Mouse (Mus musculus) CH12.LX (cell line): ENCODE results near the gene Rtn4rl2. TPM values are rescaled to one million over a fixed set of nuclear protein-coding genes. Genes with fewer than 3 reads are reported as not detected.

ENCODE experiments used
- DNase-seq: peaks from one replicate; pipeline ENCODE4 v3.0.0-alpha.2; 2013; ENCODE audit errors: extremely low read depth
- H3K27ac ChIP-seq: 2 replicates; pipeline ENCODE4 v1.5.1; 2012; ENCODE audit warnings: low read depth, mild to moderate bottlenecking, control low read depth, moderate library complexity; ENCODE audit not compliant: insufficient read depth
- H3K27me3 ChIP-seq: replicated peaks from 2 replicates; pipeline ENCODE3; 2012; ENCODE audit warnings: inconsistent platforms
- H3K36me3 ChIP-seq, 2 experiments: replicated peaks in 1 of 2; 2 replicates each; pipeline versions ENCODE3 to v1.6.1; 2012; ENCODE audit warnings: inconsistent platforms in 1 of 2, low read length in 1 of 2, mild to moderate bottlenecking in 1 of 2, mixed read lengths in 1 of 2, moderate library complexity in 1 of 2; ENCODE audit not compliant: control insufficient read depth in 1 of 2, insufficient read depth in 1 of 2
- H3K4me1 ChIP-seq, 2 experiments: 2 replicates each; pipeline ENCODE4 v1.6.1; 2012; ENCODE audit warnings: inconsistent platforms in 1 of 2, moderate library complexity in 1 of 2; ENCODE audit not compliant: insufficient read depth in 2 of 2, control insufficient read depth in 1 of 2
- H3K4me2 ChIP-seq: 2 replicates; pipeline ENCODE4 v1.6.1; 2012; ENCODE audit warnings: low read depth, mild to moderate bottlenecking, control low read depth; ENCODE audit not compliant: poor library complexity, insufficient read depth, severe bottlenecking
- H3K4me3 ChIP-seq, 3 experiments: fragments of 150-350 bp in 1 of 3; sonication (generic) in 1 of 3; replicated peaks in 1 of 3; 2 replicates each; pipeline versions ENCODE3 to v1.5.1; 2011 to 2012; ENCODE audit warnings: low read depth in 2 of 3, low read length in 2 of 3, mild to moderate bottlenecking in 2 of 3, moderate library complexity in 2 of 3, control low read depth in 1 of 3, improper control_type of control experiment in 1 of 3, inconsistent platforms in 1 of 3, mixed read lengths in 1 of 3; ENCODE audit not compliant: poor library complexity in 1 of 3
- H3K79me2 ChIP-seq: replicated peaks from 2 replicates; pipeline ENCODE4 v1.6.1; 2012; ENCODE audit warnings: mild to moderate bottlenecking, moderate library complexity; ENCODE audit not compliant: control insufficient read depth, poor library complexity, insufficient read depth, severe bottlenecking; ENCODE audit errors: extremely low read depth
- H3K9ac ChIP-seq: 2 replicates; pipeline ENCODE4 v1.6.1; 2012; ENCODE audit warnings: low read depth, mild to moderate bottlenecking, control low read depth, moderate library complexity; ENCODE audit not compliant: insufficient read depth
- H3K9me3 ChIP-seq: replicated peaks from 2 replicates; pipeline ENCODE3; 2012; ENCODE audit warnings: low read length, inconsistent platforms, mixed read lengths
- BHLHE40 ChIP-seq: IDR thresholded peaks from 2 replicates; pipeline ENCODE4 v1.6.1; 2011; ENCODE audit warnings: mild to moderate bottlenecking, low read depth, low read length, improper control_type of control experiment
- CHD2 ChIP-seq: IDR thresholded peaks from 2 replicates; pipeline ENCODE4 v1.6.1; 2011; ENCODE audit warnings: low read length, improper control_type of control experiment
- ELF1 ChIP-seq: IDR thresholded peaks from 2 replicates; pipeline ENCODE4 v1.6.1; 2014; ENCODE audit warnings: low read depth, mild to moderate bottlenecking, inconsistent platforms, low read length, improper control_type of control experiment
- EP300 ChIP-seq: IDR thresholded peaks from 2 replicates; pipeline ENCODE4 v1.6.1; 2011; ENCODE audit warnings: low read length, improper control_type of control experiment
- ETS1 ChIP-seq: conservative IDR thresholded peaks from 2 replicates; pipeline ENCODE4 v1.6.1; 2012; ENCODE audit warnings: low read depth, mild to moderate bottlenecking, inconsistent platforms, low read length, improper control_type of control experiment, moderate library complexity
- GABPA ChIP-seq: IDR thresholded peaks from 2 replicates; pipeline ENCODE4 v1.6.1; 2012; ENCODE audit warnings: low read depth, low read length, improper control_type of control experiment, inconsistent platforms; ENCODE audit not compliant: insufficient replicate concordance
- IRF4 ChIP-seq: IDR thresholded peaks from 2 replicates; pipeline ENCODE4 v1.6.1; 2014; ENCODE audit warnings: low read depth, mild to moderate bottlenecking, inconsistent platforms, low read length, improper control_type of control experiment
- JUN ChIP-seq: IDR thresholded peaks from 2 replicates; pipeline ENCODE4 v1.6.1; 2011; ENCODE audit warnings: low read depth, mild to moderate bottlenecking, low read length, improper control_type of control experiment, moderate library complexity; ENCODE audit not compliant: insufficient read depth
- MAFK ChIP-seq: IDR thresholded peaks from 2 replicates; pipeline ENCODE4 v1.6.1; 2011; ENCODE audit warnings: low read length, improper control_type of control experiment; ENCODE audit not compliant: insufficient replicate concordance
- MAX ChIP-seq: IDR thresholded peaks from 2 replicates; pipeline ENCODE4 v1.6.1; 2011; ENCODE audit warnings: low read length, improper control_type of control experiment
- MXI1 ChIP-seq: IDR thresholded peaks from 2 replicates; pipeline ENCODE4 v1.6.1; 2011; ENCODE audit warnings: mild to moderate bottlenecking, low read depth, low read length, improper control_type of control experiment
- NRF1 ChIP-seq: IDR thresholded peaks from 2 replicates; pipeline ENCODE4 v1.6.1; 2014; ENCODE audit warnings: low read depth, mild to moderate bottlenecking, inconsistent platforms, low read length, improper control_type of control experiment, moderate library complexity
- PAX5 ChIP-seq: IDR thresholded peaks from 2 replicates; pipeline ENCODE4 v1.6.1; 2012; ENCODE audit warnings: low read length, inconsistent platforms, mixed read lengths
- POLR2AphosphoS2 ChIP-seq: IDR thresholded peaks from 2 replicates; pipeline ENCODE4 v1.6.1; 2011; ENCODE audit warnings: low read depth, low read length, improper control_type of control experiment
- RAD21 ChIP-seq: IDR thresholded peaks from 2 replicates; pipeline ENCODE4 v1.6.1; 2011; ENCODE audit warnings: low read depth, mild to moderate bottlenecking, low read length, improper control_type of control experiment, moderate library complexity
- SIN3A ChIP-seq: IDR thresholded peaks from 2 replicates; pipeline ENCODE4 v1.6.1; 2012; ENCODE audit warnings: low read length, improper control_type of control experiment, inconsistent platforms
- TCF12 ChIP-seq: IDR thresholded peaks from 2 replicates; pipeline ENCODE4 v1.6.1; 2014; ENCODE audit warnings: low read depth, mild to moderate bottlenecking, inconsistent platforms, low read length, improper control_type of control experiment
- UBTF ChIP-seq: IDR thresholded peaks from 2 replicates; pipeline ENCODE4 v1.6.1; 2012; ENCODE audit warnings: low read depth, mild to moderate bottlenecking, inconsistent platforms, low read length, improper control_type of control experiment, moderate library complexity
- USF1 ChIP-seq: IDR thresholded peaks from 2 replicates; pipeline ENCODE4 v1.6.1; 2014; ENCODE audit warnings: low read depth, mild to moderate bottlenecking, inconsistent platforms, low read length, improper control_type of control experiment
- USF2 ChIP-seq: conservative IDR thresholded peaks from 2 replicates; pipeline ENCODE4 v1.6.1; 2011; ENCODE audit warnings: low read depth, low read length, improper control_type of control experiment
- ZKSCAN1 ChIP-seq: IDR thresholded peaks from 2 replicates; pipeline ENCODE4 v1.6.1; 2012; ENCODE audit warnings: low read depth, inconsistent platforms, low read length, improper control_type of control experiment, borderline replicate concordance
- ZMIZ1 ChIP-seq: IDR thresholded peaks from 2 replicates; pipeline ENCODE4 v1.6.1; 2012; ENCODE audit warnings: low read depth, mild to moderate bottlenecking, inconsistent platforms, low read length, improper control_type of control experiment
- dilution Hi-C: fragments of 300-500 bp; cut with MboI; formaldehyde crosslinking; loops from 2 replicates; pipeline ENCODE4 v1.14.3; 2020; ENCODE audit warnings: low sequenced_read_pairs; ENCODE audit not compliant: extremely low pct_unique_long_range_greater_than_20kb, extremely low pct_ligation_motif_present
- in situ Hi-C: fragments of 300-500 bp; cut with MboI; formaldehyde crosslinking; loops from 3 replicates; pipeline ENCODE4 v1.14.3; 2019; ENCODE audit warnings: low sequenced_read_pairs, low pct_ligation_motif_present, low pct_unique_long_range_greater_than_20kb, mixed read lengths
- polyA plus RNA-seq: library from polyadenylated mRNA; unstranded; fragments of >175 nt; gene quantifications from 2 replicates; pipeline ENCODE4 v1.2.1, GENCODE M21; 2012; ENCODE audit warnings: low read depth; ENCODE audit not compliant: insufficient read length
- total RNA-seq, 2 experiments: library from RNA; depleted of rRNA; stranded (reverse); fragments of 300-350 nt in 1 of 2; fragments of >200 nt in 1 of 2; gene quantifications; 2 replicates each; pipeline ENCODE4 v1.2.3; 2012 to 2014

The Rtn4rl2 gene
- not detected in 2 replicates for total RNA-seq (2012; rRNA removed)
- total RNA-seq (2014; rRNA removed), result not detected in 2 replicates
- polyA plus RNA-seq, result not detected in 2 replicates

DNA sequence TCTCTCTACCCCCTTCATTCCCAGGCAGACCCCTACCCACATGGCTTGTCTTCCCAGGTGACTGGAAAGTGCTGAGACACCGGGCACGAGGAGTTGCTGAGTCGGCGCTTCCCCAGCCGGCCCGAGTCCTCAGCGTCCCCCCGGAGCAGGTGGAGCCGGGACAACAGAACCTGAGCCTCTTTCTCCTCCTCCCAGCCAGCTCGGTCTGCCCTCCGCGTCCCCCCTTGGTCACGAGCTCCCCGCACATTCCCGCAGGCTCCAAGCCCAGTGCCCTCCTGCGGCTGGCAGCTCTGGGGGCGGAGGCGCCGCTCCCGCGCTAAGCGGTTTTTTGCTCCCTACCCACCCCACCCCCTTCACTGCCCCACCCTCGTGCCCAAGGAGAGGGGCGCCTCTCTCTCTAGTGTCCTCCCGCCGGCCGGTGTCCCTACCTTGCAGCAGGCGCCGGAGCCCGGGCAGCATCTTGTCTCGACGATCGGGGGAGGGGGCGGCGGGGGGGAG lies at the start of gene Rtn4rl2:
TSS of gene Rtn4rl2 (minus strand) at position 477 of the 498 bp plus-strand sequence.
- Histone ChIP-seq H3K4me1 (peaks cover 0 to 21% of the 10 kb centered on the region in 2 experiments; a peak in 2 of 4 replicates), H3K79me2 (no peaks in the 10 kb centered on the region), H3K27ac (no peak within 1 kb of the TSS), H3K36me3 (no peaks in the 10 kb centered on the region), H3K4me3 (peak within 1 kb of the TSS in 2 of 3 experiments; percentile 8 to 42), H3K4me2 (peak within 1 kb of the TSS; percentile 84), H3K9ac (no peak within 1 kb of the TSS), H3K27me3 (peaks cover 31% of the 10 kb centered on the region), H3K9me3 (peaks cover 4% of the 10 kb centered on the region)
- in situ Hi-C loops, result loop anchor here (25.0 kb wide), 1 partner anchor 351 kb away; no protein-coding TSS in a partner anchor
- TF ChIP-seq USF1 (no peak), JUN (no peak), MAFK (0 out of 2 replicates have a peak, but pooled peaks have one; percentile 30), PAX5 (no peak), CHD2 (no peak), ZKSCAN1 (no peak), EP300 (no peak)
- dilution Hi-C loops, result no loop called here
- no peak for DNase-seq

DNA sequence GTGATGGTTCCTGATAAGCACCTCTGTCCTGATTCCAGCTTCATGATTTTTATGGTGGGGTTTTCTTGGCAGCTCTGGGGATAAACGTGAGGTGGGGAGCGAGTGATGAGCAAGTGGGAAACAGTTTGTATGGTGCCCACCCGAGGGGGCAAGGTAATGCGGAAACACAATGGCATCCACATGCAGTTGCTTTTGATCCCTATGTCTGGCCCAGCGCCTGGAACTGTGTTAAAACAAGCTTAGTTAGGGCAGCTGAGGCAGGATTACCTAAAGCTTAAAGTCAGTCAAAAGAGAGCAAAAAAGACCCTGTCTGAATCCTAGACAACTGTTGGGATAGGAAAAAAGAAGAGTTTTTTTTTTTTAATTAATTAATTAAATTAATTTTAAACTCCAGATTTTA lies 48.6 kb upstream of the Rtn4rl2 start:
- H3K4me3 ChIP-seq, result no peak overlapping the region
- H3K4me1 ChIP-seq, result peaks cover 4 to 25% of the 10 kb centered on the region in 2 experiments; a peak in 3 of 4 replicates
- no peak for DNase-seq
- TF ChIP-seq RAD21 (no peak), BHLHE40 (no peak), ETS1 (no peak), MAFK (no peak), POLR2AphosphoS2 (no peak), UBTF (no peak), USF1 (no peak), USF2 (no peak), MAX (no peak), TCF12 (no peak), ELF1 (no peak), SIN3A (no peak), ZMIZ1 (no peak), NRF1 (no peak), IRF4 (no peak), GABPA (no peak), MXI1 (no peak)
- H3K27me3 ChIP-seq, result no peaks in the 10 kb centered on the region
- H3K36me3 ChIP-seq, result peaks cover under 1 to 13% of the 10 kb centered on the region in 2 experiments
- in situ Hi-C loops, result no loop called here
- H3K27ac ChIP-seq, result no peak overlapping the region
- dilution Hi-C loops, result no loop called here
- H3K9ac ChIP-seq, result no peak overlapping the region
- peaks cover 3% of the 10 kb centered on the region for H3K9me3 ChIP-seq
- peaks cover 20% of the 10 kb centered on the region for H3K79me2 ChIP-seq
- H3K4me2 ChIP-seq, result no peak overlapping the region
